Mouse (Mus musculus) kidney, embryonic 16.5 days (tissue): ENCODE measurements around the gene Orm2. TPM values are rescaled to one million over a fixed set of nuclear protein-coding genes. Genes with fewer than 3 reads are reported as not detected.
A peak's percentile ranks its signal among the peaks of the same experiment; 100 is the strongest.

Source experiments
- ATAC-seq: fragments of 200-750 bp; cut with Nextera tagmentation; 2 replicates; pipeline ENCODE4 v1.8.0; 2017; ENCODE audit warnings: moderate TSS enrichment; ENCODE audit not compliant: low FRiP score, low TSS enrichment
- H3K27ac ChIP-seq: fragments of 300-500 bp; sonication (generic); 2 replicates; pipeline ENCODE4 v1.5.1; 2014; ENCODE audit warnings: low read length
- H3K27me3 ChIP-seq: fragments of 300-500 bp; sonication (generic); 2 replicates; pipeline ENCODE4 v1.6.1; 2014; ENCODE audit warnings: low read length, control low read depth, mixed read lengths; ENCODE audit not compliant: insufficient read depth
- H3K36me3 ChIP-seq: fragments of 300-500 bp; sonication (generic); 2 replicates; pipeline ENCODE4 v1.6.1; 2014; ENCODE audit warnings: low read length, control low read depth, mixed read lengths; ENCODE audit not compliant: insufficient read depth
- H3K4me1 ChIP-seq: fragments of 300-500 bp; sonication (generic); 2 replicates; pipeline ENCODE4 v1.6.1; 2014; ENCODE audit warnings: low read length, control low read depth, mixed read lengths; ENCODE audit not compliant: insufficient read depth
- H3K4me2 ChIP-seq: fragments of 300-500 bp; sonication (generic); replicated peaks from 2 replicates; pipeline ENCODE4 v1.6.1; 2014; ENCODE audit warnings: low read depth, low read length
- H3K4me3 ChIP-seq: fragments of 300-500 bp; sonication (generic); 2 replicates; pipeline ENCODE4 v1.5.1; 2014; ENCODE audit warnings: mild to moderate bottlenecking, low read length
- H3K9ac ChIP-seq: fragments of 300-500 bp; sonication (generic); replicated peaks from 2 replicates; pipeline ENCODE4 v1.6.1; 2014; ENCODE audit warnings: low read length
- H3K9me3 ChIP-seq: fragments of 300-500 bp; sonication (generic); 2 replicates; pipeline ENCODE4 v1.6.1; 2016; ENCODE audit warnings: low read length, control low read depth
- WGBS: fragments of 180-500 bp; shearing (Covaris S2); extraction: QIAGEN DNeasy Blood & Tissue Kit; methylation state at CpG from one replicate; pipeline ENCODE4 v1.1.7; 2014; 5-methylcytosine and 5-hydroxymethylcytosine counted together
- polyA plus RNA-seq: library from polyadenylated mRNA; unstranded; fragments of >200 nt; fragmentation: Nextera tagmentation; extraction: Ambion mirVana; gene quantifications from 2 replicates; pipeline ENCODE4 v1.2.1, GENCODE M21; 2015

The Orm2 gene
- polyA plus RNA-seq, 1 experiment from 2014 or later, result not detected

GRCm38 (mm10) chr4:63403040-63403959 is 41.1 kb downstream of the Orm2 start, which contains the start of gene Akna:
Gene Akna, minus strand, starts transcription at chr4:63403354.
- H3K36me3 ChIP-seq, result no peaks in the 10 kb centered on the region
- no peaks in the 10 kb centered on the region for H3K9me3 ChIP-seq
- no peaks in the 10 kb centered on the region for H3K27me3 ChIP-seq
- peak; percentile 92 for ATAC-seq
- peak within 1 kb of the TSS; percentile 77 for H3K9ac ChIP-seq
- H3K4me2 ChIP-seq, result peak within 1 kb of the TSS; percentile 51
- H3K27ac ChIP-seq, result peak within 1 kb of the TSS; percentile 95
- H3K4me3 ChIP-seq, result peak within 1 kb of the TSS; percentile 50
- 7% methylated on average over 17 of the region's 17 CpGs for WGBS
- H3K4me1 ChIP-seq, result peaks cover 72% of the 10 kb centered on the region

- 48% methylated on average over 7 of the region's 7 CpGs for WGBS
- H3K9ac ChIP-seq, result peak overlapping the region; percentile 43
- H3K27me3 ChIP-seq, result 0 out of 2 replicates have a peak, but pooled peaks cover 4% of the 10 kb centered on the region
- peak overlapping the region; percentile 51; the same call in 1 of the 2 replicates for H3K4me2 ChIP-seq
- H3K27ac ChIP-seq, result peak overlapping the region; percentile 35; the same call in 1 of the 2 replicates
- H3K9me3 ChIP-seq, result no peaks in the 10 kb centered on the region
- no peaks in the 10 kb centered on the region for H3K36me3 ChIP-seq
- H3K4me3 ChIP-seq, result no peak overlapping the region
- ATAC-seq, result no peak
- H3K4me1 ChIP-seq, result peaks cover 72% of the 10 kb centered on the region
Measured at GRCm38 (mm10) chr4:63404205-63404604, 42.0 kb downstream of the Orm2 start.

GRCm38 (mm10) chr4:63405051-63405450 is 42.8 kb downstream of the Orm2 start:
- 11% methylated on average over 7 of the region's 7 CpGs for WGBS
- H3K4me1 ChIP-seq, result peaks cover 71% of the 10 kb centered on the region
- H3K9me3 ChIP-seq, result no peaks in the 10 kb centered on the region
- H3K27ac ChIP-seq, result no peak overlapping the region; the same call in 1 of the 2 replicates
- no peak overlapping the region for H3K4me3 ChIP-seq
- H3K4me2 ChIP-seq, result no peak overlapping the region
- H3K9ac ChIP-seq, result peak overlapping the region; percentile 43; the same call in 1 of the 2 replicates
- no peak for ATAC-seq
- no peaks in the 10 kb centered on the region for H3K36me3 ChIP-seq
- 0 out of 2 replicates have a peak, but pooled peaks cover 4% of the 10 kb centered on the region for H3K27me3 ChIP-seq

- H3K4me2 ChIP-seq, result no peak overlapping the region
- 0 out of 2 replicates have a peak, but pooled peaks cover 4% of the 10 kb centered on the region for H3K27me3 ChIP-seq
- no peaks in the 10 kb centered on the region for H3K9me3 ChIP-seq
- peaks cover 68% of the 10 kb centered on the region for H3K4me1 ChIP-seq
- H3K27ac ChIP-seq, result no peak overlapping the region
- no peak overlapping the region for H3K4me3 ChIP-seq
- no peaks in the 10 kb centered on the region for H3K36me3 ChIP-seq
- no peak overlapping the region for H3K9ac ChIP-seq
- no peak for ATAC-seq
- WGBS, result 48% methylated on average over 4 of the region's 4 CpGs
Measured at GRCm38 (mm10) chr4:63405683-63406082, 43.4 kb downstream of the Orm2 start.

GRCm38 (mm10) chr4:63408247-63408646 is 46.0 kb downstream of the Orm2 start:
- Histone ChIP-seq H3K4me3 (no peak overlapping the region), H3K9me3 (no peaks in the 10 kb centered on the region), H3K4me1 (peaks cover 46% of the 10 kb centered on the region), H3K27me3 (0 out of 2 replicates have a peak, but pooled peaks cover 4% of the 10 kb centered on the region), H3K36me3 (no peaks in the 10 kb centered on the region), H3K4me2 (peak overlapping the region; percentile 5; the same call in 1 of the 2 replicates), H3K27ac (peak overlapping the region; percentile 6; the same call in 1 of the 2 replicates), H3K9ac (peak overlapping the region; percentile 29; the same call in 1 of the 2 replicates)
- 59% methylated on average over 7 of the region's 7 CpGs for WGBS
- no peak for ATAC-seq

- no peaks in the 10 kb centered on the region for H3K9me3 ChIP-seq
- peak overlapping the region; percentile 99 for H3K4me2 ChIP-seq
- ATAC-seq, result peak; percentile 57
- H3K27me3 ChIP-seq, result 0 out of 2 replicates have a peak, but pooled peaks cover 4% of the 10 kb centered on the region
- H3K27ac ChIP-seq, result peak overlapping the region; percentile 6; the same call in 1 of the 2 replicates
- H3K9ac ChIP-seq, result peak overlapping the region; percentile 29; the same call in 1 of the 2 replicates
- no peaks in the 10 kb centered on the region for H3K36me3 ChIP-seq
- 9% methylated on average over 8 of the region's 8 CpGs for WGBS
- peaks cover 42% of the 10 kb centered on the region for H3K4me1 ChIP-seq
- H3K4me3 ChIP-seq, result peak overlapping the region; percentile 67; the same call in 1 of the 2 replicates
Measured at GRCm38 (mm10) chr4:63408649-63409048, 46.4 kb downstream of the Orm2 start.

- H3K27ac ChIP-seq, result peak overlapping the region; percentile 43; the same call in 1 of the 2 replicates
- WGBS, result 3% methylated on average over 18 of the region's 18 CpGs
- 0 out of 2 replicates have a peak, but pooled peaks cover 4% of the 10 kb centered on the region for H3K27me3 ChIP-seq
- H3K4me3 ChIP-seq, result peak overlapping the region; percentile 67
- H3K9ac ChIP-seq, result peak overlapping the region; percentile 67
- no peaks in the 10 kb centered on the region for H3K36me3 ChIP-seq
- H3K4me1 ChIP-seq, result peaks cover 34% of the 10 kb centered on the region
- no peaks in the 10 kb centered on the region for H3K9me3 ChIP-seq
- H3K4me2 ChIP-seq, result peak overlapping the region; percentile 99
- no peak for ATAC-seq
Measured at GRCm38 (mm10) chr4:63409317-63409907, 47.2 kb downstream of the Orm2 start.

GRCm38 (mm10) chr4:63409908-63410582 is 47.8 kb downstream of the Orm2 start:
- peak; percentile 81 for ATAC-seq
- Histone ChIP-seq H3K27me3 (0 out of 2 replicates have a peak, but pooled peaks cover 4% of the 10 kb centered on the region), H3K4me1 (peaks cover 28% of the 10 kb centered on the region), H3K27ac (peak overlapping the region; percentile 43; the same call in 1 of the 2 replicates), H3K4me3 (peak overlapping the region; percentile 67), H3K9ac (peak overlapping the region; percentile 67), H3K4me2 (peak overlapping the region; percentile 99), H3K9me3 (no peaks in the 10 kb centered on the region), H3K36me3 (no peaks in the 10 kb centered on the region)
- WGBS, result under 1% methylated on average over 36 of the region's 39 CpGs

- ATAC-seq, result peak; percentile 91
- under 1% methylated on average over 19 of the region's 19 CpGs for WGBS
- peak overlapping the region; percentile 33; the same call in 1 of the 2 replicates for H3K27ac ChIP-seq
Measured at GRCm38 (mm10) chr4:63410583-63410934, 48.3 kb downstream of the Orm2 start.

More at GRCm38 (mm10) chr4:63410583-63410934, 48.3 kb downstream of the Orm2 start:
- peak overlapping the region; percentile 67 for H3K4me3 ChIP-seq
- H3K9ac ChIP-seq, result peak overlapping the region; percentile 67
- 0 out of 2 replicates have a peak, but pooled peaks cover 4% of the 10 kb centered on the region for H3K27me3 ChIP-seq
- no peaks in the 10 kb centered on the region for H3K9me3 ChIP-seq
- H3K4me2 ChIP-seq, result peak overlapping the region; percentile 99
- H3K4me1 ChIP-seq, result peaks cover 23% of the 10 kb centered on the region
- H3K36me3 ChIP-seq, result 0 out of 2 replicates have a peak, but pooled peaks cover 4% of the 10 kb centered on the region
